Mouse (Mus musculus) G1E (cell line): Measurements from ENCODE around the gene Lamc2. TPM values are rescaled to one million over a fixed set of nuclear protein-coding genes. Genes with fewer than 3 reads are reported as not detected.

Source experiments
- ATAC-seq: 2 replicates; pipeline ENCODE4 v1.8.0; 2016; ENCODE audit warnings: mild to moderate bottlenecking; ENCODE audit not compliant: insufficient number of reproducible peaks, poor library complexity, low FRiP score, severe bottlenecking; ENCODE audit errors: extremely low read depth
- DNase-seq: peaks from one replicate; pipeline ENCODE4 v3.0.0; 2012; ENCODE audit warnings: low spot score
- H3K27me3 ChIP-seq: 2 replicates; pipeline ENCODE4 v1.6.1; 2012; ENCODE audit warnings: mild to moderate bottlenecking, low read length, inconsistent platforms; ENCODE audit not compliant: insufficient read depth
- H3K36me3 ChIP-seq: replicated peaks from 2 replicates; pipeline ENCODE3; 2012; ENCODE audit warnings: mild to moderate bottlenecking, inconsistent platforms
- H3K4me1 ChIP-seq: 2 replicates; pipeline ENCODE4 v1.6.1; 2012; ENCODE audit warnings: low read depth, low read length, inconsistent platforms, mixed read lengths; ENCODE audit not compliant: insufficient read depth
- H3K4me3 ChIP-seq: 2 replicates; pipeline ENCODE4 v1.5.1; 2012; ENCODE audit warnings: low read depth, mild to moderate bottlenecking, inconsistent platforms, low read length, moderate library complexity, mixed read lengths
- H3K9me3 ChIP-seq: replicated peaks from 2 replicates; pipeline ENCODE4 v1.6.1; 2012; ENCODE audit warnings: inconsistent platforms
- CTCF ChIP-seq: IDR thresholded peaks from 2 replicates; pipeline ENCODE4 v1.5.1; 2012; ENCODE audit warnings: low read depth, low read length, inconsistent platforms, mixed read lengths
- GATA1 ChIP-seq: IDR thresholded peaks from 2 replicates; pipeline ENCODE4 v1.6.1; 2012; ENCODE audit warnings: borderline replicate concordance, low read length, inconsistent platforms, mixed read lengths
- GATA2 ChIP-seq: IDR thresholded peaks from 2 replicates; pipeline ENCODE4 v1.6.1; 2012; ENCODE audit warnings: low read depth, low read length, inconsistent platforms, borderline replicate concordance
- POLR2AphosphoS5 ChIP-seq: IDR thresholded peaks from 2 replicates; pipeline ENCODE4 v1.6.1; 2012; ENCODE audit warnings: low read depth, low read length, inconsistent platforms; ENCODE audit not compliant: insufficient replicate concordance
- TAL1 ChIP-seq: conservative IDR thresholded peaks from 2 replicates; pipeline ENCODE4 v1.6.1; 2012; ENCODE audit warnings: low read depth, low read length, inconsistent platforms, mixed read lengths
- polyA plus RNA-seq: library from polyadenylated mRNA; stranded (reverse); fragments of >175 nt; gene quantifications from 2 replicates; pipeline ENCODE4 v1.2.3, GENCODE M21; 2012
- total RNA-seq, 2 experiments: library from RNA; stranded (forward) in 1 of 2; stranded (reverse) in 1 of 2; fragments of 200-1000 nt in 1 of 2; fragments of >200 nt in 1 of 2; fragmentation: Nextera tagmentation in 1 of 2; gene quantifications; 2 replicates each; pipeline ENCODE4 v1.2.3; 2014 to 2017

Gene Lamc2
- total and polyA plus RNA-seq, 3 experiments = 0.11 TPM; not detected in 2

DNA sequence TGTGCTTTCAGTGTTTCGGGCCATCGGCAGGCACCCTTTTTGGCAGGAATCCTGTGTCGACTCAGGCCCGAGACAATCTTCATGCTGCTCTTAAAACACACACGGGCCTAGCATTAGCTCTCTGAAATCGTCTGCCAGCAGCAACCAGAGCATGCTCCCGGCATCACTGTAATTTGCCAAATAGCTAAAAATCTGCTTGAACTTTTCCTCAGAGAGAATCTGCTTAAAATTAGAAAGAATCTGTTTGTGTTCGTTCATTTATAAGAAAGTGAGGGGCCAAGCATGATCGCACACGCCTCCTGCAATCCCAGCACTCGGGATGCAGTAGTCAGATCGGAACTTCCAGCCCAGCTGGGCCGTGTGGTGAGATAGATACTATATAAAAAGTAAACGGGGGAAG is 15.2 kb upstream of the Lamc2 start:
- Histone ChIP-seq H3K36me3 (no peaks in the 10 kb centered on the region), H3K9me3 (no peaks in the 10 kb centered on the region), H3K4me1 (no peaks in the 10 kb centered on the region), H3K4me3 (no peak overlapping the region), H3K27me3 (peaks cover 26% of the 10 kb centered on the region)
- no peak for TF ChIP-seq GATA2
- no peak for TF ChIP-seq GATA1
- TF ChIP-seq CTCF = no peak
- TF ChIP-seq POLR2AphosphoS5 = no peak
- TF ChIP-seq TAL1 = no peak
- DNase-seq (no peak), ATAC-seq (no peak)

DNA sequence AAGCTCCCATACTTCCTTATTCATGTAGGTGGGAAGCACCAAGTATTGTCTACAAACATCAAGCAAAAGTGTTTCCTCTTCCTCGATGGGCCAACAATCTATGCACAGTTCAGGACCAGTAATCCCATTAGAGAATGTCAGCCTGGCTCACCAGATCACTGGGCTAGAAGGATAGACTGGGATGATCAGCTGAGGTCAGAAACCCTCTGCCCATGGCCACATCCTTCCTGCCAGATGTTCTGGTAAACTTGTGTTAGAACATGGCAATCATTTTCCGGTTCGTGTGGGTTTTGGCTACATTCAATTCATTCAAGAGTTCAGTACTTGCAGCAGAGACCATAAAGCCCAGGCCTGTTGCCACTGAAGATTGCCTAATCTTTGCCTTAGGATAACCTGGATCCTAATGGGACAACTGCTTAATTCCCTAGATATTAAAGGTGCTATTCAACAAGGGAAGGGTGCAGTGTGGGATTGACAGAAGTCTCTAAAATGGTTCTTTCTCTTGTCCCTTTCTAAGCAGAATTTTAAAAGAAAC is 11.1 kb upstream of the Lamc2 start:
- no peak for DNase-seq
- Histone ChIP-seq H3K27me3 (peaks cover 33% of the 10 kb centered on the region), H3K4me3 (no peak overlapping the region), H3K9me3 (no peaks in the 10 kb centered on the region), H3K4me1 (no peaks in the 10 kb centered on the region), H3K36me3 (no peaks in the 10 kb centered on the region)
- no peak for ATAC-seq
- no peak for TF ChIP-seq TAL1
- TF ChIP-seq GATA1 = no peak
- TF ChIP-seq POLR2AphosphoS5 = no peak
- TF ChIP-seq CTCF = no peak

DNA sequence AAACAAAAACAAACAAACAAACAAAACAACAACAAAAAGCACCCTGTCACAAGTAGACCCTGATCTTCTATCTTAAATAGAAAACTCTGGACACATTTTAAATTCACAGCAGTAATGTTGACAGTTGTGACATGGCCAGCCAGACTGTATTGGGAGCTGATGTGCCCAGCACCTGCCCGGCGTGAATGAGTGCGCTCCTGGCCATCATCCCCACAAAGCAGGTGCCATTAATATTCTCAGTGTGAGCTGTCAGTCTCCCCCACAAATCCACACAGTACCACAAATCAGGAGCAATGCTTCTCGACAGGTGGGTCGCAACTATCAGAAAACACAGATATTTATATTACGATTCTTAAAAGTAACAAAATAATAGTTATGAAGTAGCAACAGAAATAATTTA is 6.7 kb upstream of the Lamc2 start:
- DNase-seq (no peak), ATAC-seq (no peak)
- no peak for TF ChIP-seq CTCF
- no peak for TF ChIP-seq POLR2AphosphoS5
- peaks cover 28% of the 10 kb centered on the region for H3K27me3 ChIP-seq
- no peaks in the 10 kb centered on the region for H3K36me3 ChIP-seq
- no peaks in the 10 kb centered on the region for H3K4me1 ChIP-seq
- H3K9me3 ChIP-seq = no peaks in the 10 kb centered on the region
- no peak overlapping the region for H3K4me3 ChIP-seq

DNA sequence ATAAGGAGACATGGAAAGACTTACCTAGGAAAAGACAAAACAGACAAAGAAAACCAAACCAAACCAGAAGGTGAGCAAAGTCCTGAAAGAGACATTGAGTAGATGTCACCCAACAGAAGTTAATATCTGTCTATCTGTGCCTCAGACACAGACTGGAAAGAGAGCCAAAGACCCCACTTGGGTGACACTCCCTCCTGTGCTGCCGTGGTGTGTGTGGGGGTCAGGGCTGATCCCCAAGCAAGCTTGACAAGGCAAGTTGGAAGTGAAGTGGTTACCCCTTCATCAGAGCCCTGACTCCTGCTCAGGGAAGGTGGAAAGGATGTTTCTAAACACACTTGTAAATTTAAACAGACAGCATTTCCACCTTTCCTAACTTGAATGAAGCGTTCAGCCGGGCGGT is 6.1 kb upstream of the Lamc2 start:
- Histone ChIP-seq H3K4me3 (no peak overlapping the region), H3K27me3 (peaks cover 25% of the 10 kb centered on the region), H3K9me3 (no peaks in the 10 kb centered on the region), H3K36me3 (no peaks in the 10 kb centered on the region), H3K4me1 (no peaks in the 10 kb centered on the region)
- no peak for TF ChIP-seq POLR2AphosphoS5
- TF ChIP-seq CTCF = no peak
- TF ChIP-seq TAL1 = no peak
- TF ChIP-seq GATA2 = no peak
- TF ChIP-seq GATA1 = no peak
- DNase-seq (no peak), ATAC-seq (no peak)

DNA sequence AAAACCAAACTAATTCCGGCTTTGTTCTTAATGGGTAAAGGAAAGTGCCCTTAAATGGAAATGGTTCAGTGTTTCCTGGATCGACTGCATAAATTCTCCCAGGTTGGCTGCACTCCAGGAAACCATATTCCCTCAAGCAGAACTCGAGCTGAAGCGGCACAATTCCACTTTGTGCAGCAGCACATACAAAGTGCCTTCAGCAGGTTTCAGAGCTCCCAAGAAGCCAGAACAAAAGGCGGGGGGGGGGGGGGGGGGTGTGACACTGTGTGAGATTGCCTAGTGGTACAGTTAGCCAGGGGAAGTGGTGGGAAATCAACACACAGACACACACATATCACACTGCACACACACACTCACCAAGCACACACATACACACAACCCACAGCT is 5.7 kb upstream of the Lamc2 start:
- ATAC-seq = no peak
- H3K4me1 ChIP-seq = no peaks in the 10 kb centered on the region
- no peak for DNase-seq
- H3K9me3 ChIP-seq = no peaks in the 10 kb centered on the region
- TF ChIP-seq GATA2 (no peak), POLR2AphosphoS5 (no peak), TAL1 (no peak), GATA1 (no peak), CTCF (no peak)
- no peak overlapping the region for H3K4me3 ChIP-seq
- peaks cover 29% of the 10 kb centered on the region for H3K27me3 ChIP-seq
- no peaks in the 10 kb centered on the region for H3K36me3 ChIP-seq

DNA sequence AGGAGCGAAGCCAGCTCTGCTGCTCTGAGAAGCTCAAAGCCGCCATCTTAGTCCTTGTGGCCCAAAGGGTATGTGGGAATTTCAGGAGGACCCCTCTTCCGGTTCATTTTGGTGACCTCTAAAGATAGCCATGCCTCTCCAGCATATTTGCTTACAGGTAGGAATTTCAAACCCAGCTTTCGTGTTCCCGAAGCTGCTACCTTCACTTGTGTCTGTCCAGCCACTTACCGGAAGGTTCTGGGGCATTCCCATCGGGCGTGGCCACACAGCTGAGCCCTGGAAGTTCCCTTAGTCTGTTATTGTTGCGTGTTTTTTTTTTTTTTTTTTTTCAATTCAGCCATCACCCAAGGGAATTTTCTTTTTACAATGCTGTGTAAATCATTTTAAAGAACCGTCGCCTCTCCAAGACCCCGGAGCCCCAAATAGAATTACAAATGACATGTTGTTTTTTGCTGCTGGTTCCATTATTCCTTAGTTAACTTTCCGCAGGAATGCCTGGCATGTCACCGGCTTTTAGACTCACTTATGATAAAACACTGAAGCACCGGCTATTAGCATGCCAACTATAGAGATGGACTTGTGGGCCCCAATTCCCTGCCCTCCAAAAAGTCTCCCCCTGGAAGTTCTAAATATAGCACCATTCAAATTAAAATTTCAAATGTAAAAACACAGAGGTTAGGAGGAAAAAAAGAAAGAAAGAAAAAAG is 5.1 kb upstream of the Lamc2 start:
- DNase-seq (no peak), ATAC-seq (no peak)
- Histone ChIP-seq H3K9me3 (no peaks in the 10 kb centered on the region), H3K4me3 (no peak overlapping the region), H3K27me3 (peaks cover 26% of the 10 kb centered on the region), H3K4me1 (no peaks in the 10 kb centered on the region), H3K36me3 (no peaks in the 10 kb centered on the region)
- TF ChIP-seq TAL1 (no peak), CTCF (no peak), GATA2 (no peak)

DNA sequence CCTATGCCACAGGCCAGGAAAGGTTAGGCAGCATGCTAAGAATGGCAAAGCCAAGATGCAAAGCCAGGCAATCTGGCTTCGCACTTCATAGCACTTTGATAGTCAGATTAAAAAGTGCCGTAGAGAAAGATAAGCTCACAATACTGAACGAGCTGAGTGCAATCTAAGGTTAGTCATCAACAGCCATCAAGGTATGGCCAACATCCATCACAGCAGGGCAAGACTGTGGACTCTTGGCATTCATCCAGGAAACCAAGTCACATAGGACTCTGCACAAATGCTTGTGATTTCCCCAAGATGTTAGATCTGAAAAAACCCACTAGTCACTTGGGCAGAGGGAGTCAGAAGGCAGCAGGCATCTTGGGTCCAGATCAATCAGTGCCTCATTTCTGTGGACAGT is 1.8 kb upstream of the Lamc2 start:
- no peaks in the 10 kb centered on the region for H3K36me3 ChIP-seq
- peaks cover 37% of the 10 kb centered on the region for H3K27me3 ChIP-seq
- TF ChIP-seq CTCF = no peak
- TF ChIP-seq GATA1 = no peak
- TF ChIP-seq TAL1 = no peak
- no peak for TF ChIP-seq POLR2AphosphoS5
- no peak for TF ChIP-seq GATA2
- DNase-seq (no peak), ATAC-seq (no peak)
- H3K4me3 ChIP-seq = no peak overlapping the region
- no peaks in the 10 kb centered on the region for H3K9me3 ChIP-seq
- no peaks in the 10 kb centered on the region for H3K4me1 ChIP-seq
